Mouse (Mus musculus) lung, embryonic 16.5 days (tissue): Measurements from ENCODE around the gene Hlcs. TPM values are rescaled to one million over a fixed set of nuclear protein-coding genes. Genes with fewer than 3 reads are reported as not detected.

Experiments used
- microRNA-seq: library from miRNA; unstranded; fragments of <30 nt; microRNA quantifications from one replicate; pipeline ENCODE4, GENCODE M21; 2016
- polyA plus RNA-seq: library from polyadenylated mRNA; unstranded; fragments of >200 nt; fragmentation: Nextera tagmentation; extraction: Ambion mirVana; gene quantifications from 2 replicates; pipeline ENCODE4 v1.2.1, GENCODE M21; 2015

Gene Hlcs
- polyA plus RNA-seq, 1 experiment from 2014 or later: 7.5 TPM

Small RNA genes lying within 50 kb of the gene (microRNA-seq; reads per million reads assigned to microRNA genes)
- not detected for gene Gm23062

Other genes with a start within 250 kb of the Hlcs start
- 0.11 and 0.13 TPM in 2 replicates for gene Sim2, start 228.6 kb downstream of the Hlcs start, polyA plus RNA-seq
- gene Ripply3, start 14.8 kb upstream of the Hlcs start, polyA plus RNA-seq: 23.5 and 24.5 TPM in 2 replicates
- 152 and 153 TPM in 2 replicates for gene Ttc3, start 57.0 kb upstream of the Hlcs start, polyA plus RNA-seq
- gene Pigp, start 58.3 kb upstream of the Hlcs start, polyA plus RNA-seq: 111 and 112 TPM in 2 replicates
- 57.8 and 68.0 TPM in 2 replicates for gene Vps26c, start 213.3 kb upstream of the Hlcs start, polyA plus RNA-seq